Mouse (Mus musculus) layer of hippocampus, adult 9-11 months (tissue): ENCODE data around the gene Hgd.
"Not testable (repeated sequence)": the region's sequence is repeated elsewhere in the genome, so short reads cannot be mapped to it uniquely, and the experiment has no call there.

Experiments used
- DNase-seq: peaks from one replicate; pipeline ENCODE4 v3.0.0; 2022

The Hgd gene

GRCm38 (mm10) chr16:37636107-37636506, 56.2 kb downstream of the Hgd start:
- DNase-seq, result no peak

- no peak for DNase-seq
Measured at GRCm38 (mm10) chr16:37637802-37638201, 57.8 kb downstream of the Hgd start.

- not testable (repeated sequence) for DNase-seq
Measured at GRCm38 (mm10) chr16:37640522-37640921, 60.6 kb downstream of the Hgd start.

GRCm38 (mm10) chr16:37644486-37644885, 64.5 kb downstream of the Hgd start:
- DNase-seq, result no peak

- DNase-seq, result no peak
Measured at GRCm38 (mm10) chr16:37645211-37645610, 65.3 kb downstream of the Hgd start.

GRCm38 (mm10) chr16:37645799-37646198, 65.8 kb downstream of the Hgd start:
- no peak for DNase-seq

- DNase-seq, result no peak
Measured at GRCm38 (mm10) chr16:37647067-37647466, 67.1 kb downstream of the Hgd start.

- no peak for DNase-seq
Measured at GRCm38 (mm10) chr16:37647936-37648335, 68.0 kb downstream of the Hgd start.

GRCm38 (mm10) chr16:37649068-37649467, 69.1 kb downstream of the Hgd start:
- DNase-seq, result no peak

GRCm38 (mm10) chr16:37651467-37651866, 71.5 kb downstream of the Hgd start:
- DNase-seq, result no peak

- DNase-seq, result no peak
Measured at GRCm38 (mm10) chr16:37652654-37653053, 72.7 kb downstream of the Hgd start.

GRCm38 (mm10) chr16:37653058-37653457, 73.1 kb downstream of the Hgd start:
- DNase-seq, result no peak

- peak; percentile 97 for DNase-seq
Measured at GRCm38 (mm10) chr16:37653731-37654657, 74.0 kb downstream of the Hgd start, which contains the start of gene Ndufb4. Ndufb4 (minus strand) TSS chr16:37654453.

GRCm38 (mm10) chr16:37654831-37655455, 75.0 kb downstream of the Hgd start:
- no peak for DNase-seq

- DNase-seq, result peak; percentile 34
Measured at GRCm38 (mm10) chr16:37655756-37656347, 75.9 kb downstream of the Hgd start.

- DNase-seq, result no peak
Measured at GRCm38 (mm10) chr16:37656796-37657195, 76.8 kb downstream of the Hgd start.

- no peak for DNase-seq
Measured at GRCm38 (mm10) chr16:37663643-37664459, 83.9 kb downstream of the Hgd start.

GRCm38 (mm10) chr16:37665394-37665935, 85.5 kb downstream of the Hgd start:
- DNase-seq, result no peak

GRCm38 (mm10) chr16:37670666-37671283, 90.8 kb downstream of the Hgd start:
- DNase-seq, result no peak

- no peak for DNase-seq
Measured at GRCm38 (mm10) chr16:37675326-37675725, 95.4 kb downstream of the Hgd start.

GRCm38 (mm10) chr16:37676024-37676676, 96.2 kb downstream of the Hgd start:
- DNase-seq, result peak; percentile 70
